Mouse (Mus musculus) effector memory CD4-positive, alpha-beta T cell, adult 7 months (primary cell): ENCODE results near the gene Khdc1a. TPM values are rescaled to one million over a fixed set of nuclear protein-coding genes. Genes with fewer than 3 reads are reported as not detected.

Experiments
- polyA plus RNA-seq: library from polyadenylated mRNA; unstranded; fragments of 100-300 nt; shearing (Covaris generic); gene quantifications from one replicate; pipeline ENCODE4 v1.2.1, GENCODE M21; 2017

Gene Khdc1a
- polyA plus RNA-seq: 0.38 TPM

GRCm38 (mm10) chr1:21349341-21349740 lies at the start of gene Khdc1a:
Gene Khdc1a, plus strand, starts transcription at chr1:21349641.

GRCm38 (mm10) chr1:21368031-21368430 lies 18.6 kb downstream of the Khdc1a start, which contains the start of gene Khdc1c:
Gene Khdc1c, plus strand, starts transcription at chr1:21368331.

GRCm38 (mm10) chr1:21383256-21383655 lies 33.8 kb downstream of the Khdc1a start, which contains the start of gene Khdc1b:
Gene Khdc1b, plus strand, starts transcription at chr1:21383556.

Other genes starting within 250 kb of the Khdc1a start
- gene Tmem14a, start 131.1 kb upstream of the Khdc1a start, polyA plus RNA-seq: 2.0 TPM
- gene Gsta3, start 109.1 kb upstream of the Khdc1a start, polyA plus RNA-seq: 0.84 TPM
- not detected for gene Khdc1c, start 18.7 kb downstream of the Khdc1a start, polyA plus RNA-seq
- gene Khdc1b, start 33.9 kb downstream of the Khdc1a start, polyA plus RNA-seq: 0.45 TPM